Mouse (Mus musculus) stomach, embryonic 16.5 days (tissue): ENCODE data around the gene Adh6a. TPM values are rescaled to one million over a fixed set of nuclear protein-coding genes. Genes with fewer than 3 reads are reported as not detected.

Experiments
- ATAC-seq: fragments of 200-750 bp; cut with Nextera tagmentation; 2 replicates; pipeline ENCODE4 v1.8.0; 2017; ENCODE audit warnings: moderate number of reproducible peaks, moderate TSS enrichment; ENCODE audit not compliant: insufficient read depth, low FRiP score
- H3K27ac ChIP-seq: fragments of 300-500 bp; sonication (generic); 2 replicates; pipeline ENCODE4 v1.5.1; 2014; ENCODE audit warnings: low read length
- H3K27me3 ChIP-seq: fragments of 300-500 bp; sonication (generic); 2 replicates; pipeline ENCODE4 v1.6.1; 2014; ENCODE audit warnings: low read length, control low read depth, mixed read lengths; ENCODE audit not compliant: control insufficient read depth, insufficient read depth
- H3K36me3 ChIP-seq: fragments of 300-500 bp; sonication (generic); 2 replicates; pipeline ENCODE4 v1.6.1; 2014; ENCODE audit warnings: low read length; ENCODE audit not compliant: control insufficient read depth, insufficient read depth
- H3K4me1 ChIP-seq: fragments of 300-500 bp; sonication (generic); 2 replicates; pipeline ENCODE4 v1.6.1; 2014; ENCODE audit warnings: low read length, control low read depth, mixed read lengths; ENCODE audit not compliant: control insufficient read depth, insufficient read depth
- H3K4me2 ChIP-seq: fragments of 300-500 bp; sonication (generic); 2 replicates; pipeline ENCODE4 v1.6.1; 2014; ENCODE audit warnings: low read depth, low read length, mixed read lengths
- H3K4me3 ChIP-seq: fragments of 300-500 bp; sonication (generic); replicated peaks from 2 replicates; pipeline ENCODE4 v1.5.1; 2014; ENCODE audit warnings: mild to moderate bottlenecking, low read length
- H3K9ac ChIP-seq: fragments of 300-500 bp; sonication (generic); 2 replicates; pipeline ENCODE4 v1.6.1; 2014; ENCODE audit warnings: low read length
- H3K9me3 ChIP-seq: fragments of 300-500 bp; sonication (generic); replicated peaks from 2 replicates; pipeline ENCODE4 v1.6.1; 2016; ENCODE audit warnings: low read length, control low read depth; ENCODE audit not compliant: control insufficient read depth
- WGBS: fragments of 180-500 bp; shearing (Covaris S2); extraction: QIAGEN DNeasy Blood & Tissue Kit; methylation state at CpG from one replicate; pipeline ENCODE4 v1.1.7; 2014; 5-methylcytosine and 5-hydroxymethylcytosine counted together
- polyA plus RNA-seq: library from polyadenylated mRNA; unstranded; fragments of >200 nt; fragmentation: Nextera tagmentation; extraction: Ambion mirVana; gene quantifications from 2 replicates; pipeline ENCODE4 v1.2.1, GENCODE M21; 2015

Gene Adh6a
- polyA plus RNA-seq, 1 experiment from 2014 or later: 0.32 TPM

GRCm38 (mm10) chr3:138290672-138291071 is 22.4 kb upstream of the Adh6a start:
- Histone ChIP-seq H3K36me3 (no peaks in the 10 kb centered on the region), H3K27me3 (no peaks in the 10 kb centered on the region), H3K4me1 (no peaks in the 10 kb centered on the region), H3K4me2 (no peak overlapping the region), H3K9ac (no peak overlapping the region), H3K27ac (no peak overlapping the region), H3K4me3 (no peak overlapping the region), H3K9me3 (0 out of 2 replicates have a peak, but pooled peaks cover 3% of the 10 kb centered on the region)
- no peak for ATAC-seq
- WGBS: 75% methylated on average over 2 of the region's 2 CpGs

- H3K36me3 ChIP-seq: no peaks in the 10 kb centered on the region
- H3K27ac ChIP-seq: no peak overlapping the region
- no peak overlapping the region for H3K9ac ChIP-seq
- no peak overlapping the region for H3K4me2 ChIP-seq
- no peaks in the 10 kb centered on the region for H3K4me1 ChIP-seq
- no peak for ATAC-seq
- no peak overlapping the region for H3K4me3 ChIP-seq
- WGBS: 91% methylated on average over 4 of the region's 4 CpGs
- H3K27me3 ChIP-seq: no peaks in the 10 kb centered on the region
- H3K9me3 ChIP-seq: 0 out of 2 replicates have a peak, but pooled peaks cover 3% of the 10 kb centered on the region
These were observed 21.5 kb upstream of the Adh6a start for GRCm38 (mm10) chr3:138291529-138292117.

- Histone ChIP-seq H3K36me3 (0 out of 2 replicates have a peak, but pooled peaks cover 4% of the 10 kb centered on the region), H3K27me3 (no peaks in the 10 kb centered on the region), H3K27ac (no peak overlapping the region), H3K4me2 (no peak overlapping the region), H3K9me3 (peaks cover 11% of the 10 kb centered on the region; the same call in 1 of the 2 replicates), H3K9ac (no peak overlapping the region), H3K4me1 (no peaks in the 10 kb centered on the region), H3K4me3 (no peak overlapping the region)
- WGBS: 83% methylated on average over 7 of the region's 7 CpGs
- ATAC-seq: no peak
These were observed 19.7 kb upstream of the Adh6a start for GRCm38 (mm10) chr3:138293298-138293895.

GRCm38 (mm10) chr3:138300130-138300529 is 13.0 kb upstream of the Adh6a start:
- no peak overlapping the region for H3K9ac ChIP-seq

DNA sequence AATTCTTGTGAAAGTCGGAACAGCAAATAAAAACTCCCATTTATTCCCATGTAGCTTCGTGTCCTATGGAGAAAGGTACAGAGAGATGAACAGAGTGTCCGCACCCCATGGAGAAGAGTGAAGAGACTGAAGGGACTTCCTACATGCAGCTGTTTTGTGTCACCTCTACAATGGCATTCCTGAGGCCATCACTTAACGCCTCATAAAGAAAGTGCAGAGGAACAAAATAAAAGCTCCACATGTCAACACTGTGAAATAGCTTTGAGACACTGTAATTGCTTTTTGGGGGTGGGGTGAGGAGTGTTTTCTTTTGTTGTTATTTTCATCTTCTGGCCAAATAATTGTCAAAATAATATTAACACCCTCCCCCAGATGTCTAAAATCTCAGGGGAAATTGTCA is 10.4 kb upstream of the Adh6a start:
- ATAC-seq: no peak
- no peaks in the 10 kb centered on the region for H3K27me3 ChIP-seq
- peaks cover 23% of the 10 kb centered on the region for H3K4me1 ChIP-seq
- H3K36me3 ChIP-seq: 0 out of 2 replicates have a peak, but pooled peaks cover 4% of the 10 kb centered on the region
- no peak overlapping the region for H3K9ac ChIP-seq
- no peak overlapping the region for H3K4me2 ChIP-seq
- H3K27ac ChIP-seq: no peak overlapping the region
- H3K9me3 ChIP-seq: peaks cover 9% of the 10 kb centered on the region; the same call in 1 of the 2 replicates
- H3K4me3 ChIP-seq: no peak overlapping the region
- 71% methylated on average over 4 of the region's 4 CpGs for WGBS

More at GRCm38 (mm10) chr3:138300130-138300529, 13.0 kb upstream of the Adh6a start:
- 86% methylated on average over 9 of the region's 9 CpGs for WGBS
- no peak overlapping the region for H3K4me3 ChIP-seq
- no peak overlapping the region for H3K27ac ChIP-seq
- 0 out of 2 replicates have a peak, but pooled peaks cover 4% of the 10 kb centered on the region for H3K36me3 ChIP-seq
- no peaks in the 10 kb centered on the region for H3K27me3 ChIP-seq
- peaks cover 13% of the 10 kb centered on the region for H3K4me1 ChIP-seq
- no peak for ATAC-seq
- no peak overlapping the region for H3K4me2 ChIP-seq
- peaks cover 14% of the 10 kb centered on the region; the same call in 1 of the 2 replicates for H3K9me3 ChIP-seq

- Histone ChIP-seq H3K27me3 (no peaks in the 10 kb centered on the region), H3K9me3 (no peaks in the 10 kb centered on the region), H3K4me3 (no peak overlapping the region), H3K36me3 (no peaks in the 10 kb centered on the region), H3K4me2 (no peak overlapping the region), H3K27ac (peak overlapping the region; percentile 71), H3K4me1 (peaks cover 23% of the 10 kb centered on the region), H3K9ac (no peak overlapping the region)
- 54% methylated on average over 6 of the region's 6 CpGs for WGBS
- ATAC-seq: peak; percentile 25; the same call in 1 of the 2 replicates
These were observed 9.2 kb upstream of the Adh6a start for GRCm38 (mm10) chr3:138303771-138304488.

- ATAC-seq: no peak
- Histone ChIP-seq H3K9ac (no peak overlapping the region), H3K4me1 (peaks cover 23% of the 10 kb centered on the region), H3K4me2 (no peak overlapping the region), H3K27me3 (no peaks in the 10 kb centered on the region), H3K27ac (peak overlapping the region; percentile 71), H3K4me3 (no peak overlapping the region), H3K36me3 (no peaks in the 10 kb centered on the region), H3K9me3 (no peaks in the 10 kb centered on the region)
- WGBS: 42% methylated on average over 4 of the region's 4 CpGs
These were observed 8.6 kb upstream of the Adh6a start for GRCm38 (mm10) chr3:138304489-138304871.

- Histone ChIP-seq H3K4me2 (0 out of 2 replicates have a peak overlapping the region, but pooled peaks have one; percentile 36), H3K4me1 (peaks cover 23% of the 10 kb centered on the region), H3K36me3 (no peaks in the 10 kb centered on the region), H3K27ac (peak overlapping the region; percentile 71), H3K9me3 (no peaks in the 10 kb centered on the region), H3K9ac (no peak overlapping the region), H3K4me3 (no peak overlapping the region), H3K27me3 (no peaks in the 10 kb centered on the region)
- ATAC-seq: peak; percentile 46; the same call in 1 of the 2 replicates
- 47% methylated on average over 10 of the region's 10 CpGs for WGBS
These were observed 7.4 kb upstream of the Adh6a start for GRCm38 (mm10) chr3:138305486-138306289.
